Mouse (Mus musculus): Measurements from ENCODE around the gene 1700025C18Rik.

1700025C18Rik gene

DNA sequence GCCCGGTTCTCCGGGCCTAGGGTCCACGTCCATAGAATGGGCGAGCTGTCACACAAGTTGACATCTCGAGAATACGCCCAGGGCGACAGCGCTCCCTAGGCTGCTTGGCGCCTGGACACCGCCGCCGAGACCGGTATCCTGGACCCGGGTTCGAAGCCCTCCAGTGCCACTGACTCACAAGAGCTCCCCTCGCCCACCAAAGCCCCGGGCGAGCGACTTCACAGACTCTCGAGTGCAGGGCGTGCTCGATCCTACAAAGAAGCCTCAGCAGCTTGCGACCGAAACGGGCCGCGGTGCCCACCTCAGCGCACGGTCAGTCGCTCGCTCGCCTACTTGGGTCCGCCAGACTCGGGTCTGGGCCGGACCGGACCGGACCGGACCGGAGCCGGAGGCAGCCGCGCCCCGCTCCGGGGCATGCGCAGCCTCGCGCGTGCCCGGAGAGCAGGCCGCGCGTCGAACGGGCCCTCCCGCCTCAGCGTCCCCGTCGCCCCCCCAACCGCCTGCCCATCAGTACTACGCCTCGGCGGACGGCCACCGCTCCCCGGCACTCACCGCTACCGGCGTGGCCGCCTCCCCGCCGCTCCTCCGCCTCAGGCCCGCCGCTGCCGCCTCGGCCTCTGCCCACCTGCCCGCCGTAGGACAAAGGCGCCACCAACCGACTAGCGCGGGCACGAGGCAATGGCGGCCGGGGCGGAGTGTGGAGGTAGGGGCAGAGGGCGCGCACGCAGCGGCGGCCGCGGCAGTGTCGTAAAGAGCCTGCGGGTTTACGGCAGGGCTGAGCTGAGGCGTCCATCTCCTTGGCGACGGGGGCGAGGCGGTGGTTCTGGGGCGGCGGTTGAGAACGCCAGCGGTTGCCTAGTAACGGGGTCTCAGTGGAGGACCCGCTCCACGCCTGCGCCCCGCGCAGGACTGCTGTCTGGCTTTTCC lies 56.2 kb downstream of the 1700025C18Rik start, which contains the start of gene Ncoa5:
TSS of gene Ncoa5 (minus strand) at position 737 of the 927 bp plus-strand sequence.
- peak; percentile 97 for DNase-seq

DNA sequence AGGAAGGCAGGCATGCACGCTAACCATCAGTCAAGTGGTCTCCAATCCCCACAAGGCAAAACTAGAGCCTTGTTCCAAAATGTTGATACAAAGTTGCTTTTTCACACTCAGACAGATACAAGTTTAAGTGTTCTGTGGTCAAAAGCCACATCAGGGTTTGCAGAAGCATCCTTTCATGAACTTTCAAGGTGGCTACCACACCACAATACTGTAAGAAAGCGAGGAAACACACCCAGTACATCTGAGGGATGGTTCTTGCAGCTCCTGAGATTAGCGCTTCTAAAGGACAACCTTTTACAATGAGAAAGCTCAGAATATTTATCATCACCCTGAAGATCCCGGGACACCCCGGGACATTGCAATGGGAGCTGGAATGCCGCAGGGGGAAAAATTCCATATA lies 57.2 kb downstream of the 1700025C18Rik start:
- no peak for DNase-seq

DNA sequence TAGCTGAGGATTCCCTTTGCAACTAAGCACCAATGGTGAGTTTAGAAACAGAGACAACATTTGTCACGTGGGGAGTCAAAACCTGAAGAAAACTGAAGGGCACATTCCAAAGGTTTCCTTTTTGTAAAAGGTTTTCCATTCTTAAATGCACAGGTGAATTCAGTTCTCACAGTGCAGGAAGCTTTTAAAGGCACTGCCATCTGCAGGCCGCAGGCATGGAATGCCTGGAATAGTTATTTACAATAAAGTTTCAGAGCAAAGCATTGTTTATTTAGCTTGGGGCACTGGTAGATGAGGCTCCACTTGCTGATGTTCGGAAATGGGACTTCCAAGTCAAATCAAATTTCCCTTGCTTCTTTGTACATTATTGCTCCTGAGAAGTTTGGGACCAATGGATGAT lies 58.0 kb downstream of the 1700025C18Rik start:
- no peak for DNase-seq
